Mouse (Mus musculus) gastrocnemius, postnatal 14 days (tissue): ENCODE measurements around the gene Swt1. TPM values are rescaled to one million over a fixed set of nuclear protein-coding genes. Genes with fewer than 3 reads are reported as not detected.
"Not testable (repeated sequence)": the region's sequence is repeated elsewhere in the genome, so short reads cannot be mapped to it uniquely, and the experiment has no call there.

ENCODE experiments used
- DNase-seq: peaks from one replicate; pipeline ENCODE4 v3.0.0; 2021; ENCODE audit warnings: mixed read lengths
- intact Hi-C: fragments of 180-260 bp; cut with DNase I; formaldehyde crosslinking; loops from one replicate; pipeline ENCODE4 v1.15.1; 2025; ENCODE audit warnings: low total_unique reads
- total RNA-seq, 2 experiments: library from RNA; stranded (reverse); gene quantifications; 2 replicates each; pipeline ENCODE4 v1.2.3; 2021

The Swt1 gene
- total RNA-seq, 2 experiments from 2014 or later, result 4.6 to 8.1 TPM

DNA sequence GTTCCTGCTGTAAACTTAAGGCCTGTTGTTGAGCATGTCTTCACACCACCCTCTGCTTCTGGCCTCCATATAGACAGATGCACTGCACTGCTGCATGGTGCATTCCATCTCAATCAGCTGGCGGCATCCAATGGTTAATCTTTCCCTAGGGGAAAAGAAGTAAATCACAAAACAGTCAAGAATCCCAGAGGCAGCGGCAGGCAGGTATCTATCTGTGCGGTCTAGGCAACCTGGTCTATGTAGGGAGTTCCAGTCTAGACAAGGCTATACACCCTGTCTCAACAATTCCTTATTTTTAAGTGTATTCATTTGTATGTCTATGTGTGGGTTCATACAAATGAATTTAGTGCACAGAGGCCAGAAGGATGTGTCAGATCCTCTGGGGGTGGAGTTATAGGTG is 59.8 kb downstream of the Swt1 start:
- intact Hi-C loops, result loop anchor here (10.0 kb wide), 1 partner anchor 294 kb away; no protein-coding TSS in a partner anchor

DNA sequence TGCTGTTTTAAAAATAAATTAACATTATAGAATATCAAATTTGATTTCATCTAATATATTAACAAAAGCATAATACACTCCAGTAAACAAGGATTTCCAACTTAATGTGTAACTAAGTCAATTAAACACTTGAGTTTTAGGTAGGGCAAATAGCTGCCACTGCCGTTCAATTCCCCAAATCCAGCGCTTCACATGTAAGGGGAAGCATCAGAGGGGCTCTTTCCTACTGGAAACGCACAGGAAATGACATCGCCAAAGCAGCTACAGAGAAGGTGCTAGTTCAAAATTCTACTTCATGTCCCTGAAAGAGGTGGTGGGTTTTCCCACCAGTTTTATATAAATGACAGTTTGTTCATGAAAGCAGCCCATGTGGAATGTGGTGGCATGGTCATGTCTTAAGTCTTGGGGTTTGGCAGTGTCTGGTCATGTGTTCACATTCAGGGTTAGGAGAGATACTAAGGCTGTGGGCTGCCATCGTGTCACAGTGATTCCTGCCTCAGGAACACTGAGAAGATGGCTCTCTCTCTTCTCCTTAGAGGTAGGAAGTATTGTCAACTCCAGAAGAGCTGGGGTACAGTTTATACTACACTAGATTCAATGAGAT is 60.4 kb downstream of the Swt1 start:
- intact Hi-C loops, result loop anchor here (10.0 kb wide), 1 partner anchor 293 kb away; no protein-coding TSS in a partner anchor
- DNase-seq, result no peak

More for the DNA sequence above, 59.8 kb downstream of the Swt1 start:
- no peak for DNase-seq

- DNase-seq, result no peak
- intact Hi-C loops, result loop anchor here (10.0 kb wide), 1 partner anchor 292 kb away; no protein-coding TSS in a partner anchor
These were observed 61.2 kb downstream of the Swt1 start for GRCm38 (mm10) chr1:151366944-151367605.

GRCm38 (mm10) chr1:151359374-151359773 is 68.9 kb downstream of the Swt1 start:
- intact Hi-C loops, result no loop called here
- no peak for DNase-seq

DNA sequence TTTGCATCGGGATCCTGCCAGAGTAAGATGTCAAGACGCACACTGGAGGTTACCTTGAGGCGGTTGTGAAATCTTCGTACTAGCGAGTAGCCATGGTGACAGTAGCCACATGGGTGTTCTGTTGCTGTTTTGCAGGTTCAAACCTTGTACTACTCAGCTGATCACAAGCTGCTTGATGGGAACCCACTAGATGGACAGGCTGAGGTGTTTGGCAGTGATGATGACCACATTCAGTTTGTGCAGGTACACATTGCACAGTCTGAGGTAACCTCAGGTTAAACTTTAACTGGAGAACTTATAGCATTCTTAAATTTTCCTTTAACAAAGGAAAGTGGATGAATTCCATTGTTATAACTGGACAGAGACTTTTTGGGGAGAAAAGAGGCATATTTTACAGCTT is 72.3 kb downstream of the Swt1 start:
- DNase-seq, result no peak
- intact Hi-C loops, result no loop called here

DNA sequence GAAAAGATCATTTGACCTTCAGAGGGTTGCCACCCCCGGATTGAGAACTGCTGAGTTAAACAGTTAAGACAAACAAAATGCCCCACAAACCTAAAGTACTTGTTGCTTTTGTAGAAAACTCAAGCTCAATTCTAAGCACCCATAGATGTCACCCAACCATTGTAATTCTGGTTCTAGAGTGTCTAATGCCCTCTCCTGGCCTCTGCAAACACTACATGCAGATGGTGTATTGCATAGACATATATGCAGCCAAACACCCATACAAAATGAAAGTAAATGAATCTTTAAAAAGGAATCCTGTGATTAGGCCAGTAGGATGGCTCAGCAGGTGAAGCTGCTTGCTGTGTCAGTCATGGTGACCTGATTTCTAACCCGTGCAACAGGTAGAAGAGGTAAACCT is 75.3 kb downstream of the Swt1 start:
- DNase-seq, result no peak
- intact Hi-C loops, result no loop called here

- intact Hi-C loops, DNase-seq: not testable (repeated sequence)
These were observed 80.0 kb downstream of the Swt1 start for GRCm38 (mm10) chr1:151348293-151348692.

DNA sequence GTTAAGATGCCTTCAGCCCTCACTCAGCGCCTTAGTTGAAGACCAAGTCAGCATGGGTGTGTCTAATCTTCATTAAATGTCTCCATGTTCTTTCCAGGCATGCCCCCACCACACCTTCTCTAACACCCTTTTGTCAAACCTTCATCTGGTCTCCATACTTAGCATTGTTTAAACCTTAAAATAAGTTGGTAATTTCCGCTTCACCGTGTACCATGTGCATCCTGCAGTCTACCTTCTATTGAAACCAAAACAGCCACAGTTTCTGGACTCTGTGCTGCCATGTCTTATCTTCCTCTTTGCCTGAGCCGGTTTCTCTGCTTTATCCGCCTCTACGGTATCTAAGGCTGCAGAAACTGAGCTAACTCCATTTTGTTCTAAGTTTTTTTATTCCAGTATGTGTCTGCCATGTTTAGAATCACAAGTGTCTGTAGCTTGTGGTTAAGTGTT is 81.6 kb downstream of the Swt1 start:
- intact Hi-C loops, result no loop called here
- no peak for DNase-seq

DNA sequence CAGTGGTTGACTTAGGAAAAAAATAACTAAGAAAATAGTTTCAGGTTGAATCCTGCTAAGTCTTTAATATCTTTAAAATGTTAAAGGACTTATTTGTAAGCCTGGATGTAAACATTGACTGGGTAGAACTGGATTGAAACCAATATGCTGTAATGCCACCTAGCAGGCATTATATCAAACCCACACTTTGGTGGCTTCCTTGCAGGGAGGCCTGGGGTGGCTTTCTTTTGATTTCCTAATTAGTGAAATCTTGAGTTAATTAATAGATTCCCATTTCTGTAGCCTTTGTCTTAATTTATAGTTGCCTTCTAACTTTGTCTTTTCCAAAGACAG is 82.4 kb downstream of the Swt1 start:
- intact Hi-C loops, result no loop called here

DNA sequence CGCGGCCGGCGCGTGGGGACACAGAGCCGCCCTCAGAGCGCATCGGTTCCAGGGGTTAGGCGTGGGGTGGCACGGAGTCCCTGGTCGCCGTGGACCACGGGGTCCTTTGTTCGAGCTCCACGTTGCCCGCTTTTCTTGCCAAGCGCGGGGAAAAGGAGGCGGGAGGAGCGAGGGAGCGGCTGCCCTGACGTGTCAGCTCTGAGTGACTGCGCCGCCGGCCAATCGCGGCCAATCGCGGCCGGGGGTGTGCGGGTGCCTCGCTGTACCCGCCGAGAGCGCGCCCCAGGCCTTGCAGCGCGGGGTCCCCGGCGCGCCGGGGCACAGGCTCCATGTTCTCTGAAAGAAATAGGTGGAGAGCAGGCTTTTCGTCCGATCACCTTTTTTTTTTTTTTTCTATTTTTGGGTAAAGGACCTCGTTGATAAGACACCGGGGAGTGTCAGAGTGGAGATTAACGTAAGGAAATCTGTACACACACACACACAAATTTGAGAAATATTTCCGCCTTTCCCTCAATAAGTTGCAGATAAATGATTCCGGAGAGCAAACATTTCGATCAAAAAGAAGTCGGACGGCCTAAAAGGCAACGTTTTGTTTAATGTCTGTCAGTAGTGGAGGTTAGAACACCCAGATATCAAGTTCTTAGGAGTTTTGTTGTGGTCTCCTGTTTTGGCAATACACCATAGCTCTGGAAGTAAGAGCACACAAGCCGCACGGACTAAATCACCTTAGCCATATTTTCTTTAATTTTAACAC is 83.0 kb downstream of the Swt1 start:
- intact Hi-C loops, result no loop called here
- peak; percentile 96 for DNase-seq

More for the DNA sequence above, 82.4 kb downstream of the Swt1 start:
- no peak for DNase-seq

- peak; percentile 99 for DNase-seq
- intact Hi-C loops, result no loop called here
These were observed 83.8 kb downstream of the Swt1 start, which contains the start of gene Ivns1abp for GRCm38 (mm10) chr1:151344283-151345108. Gene Ivns1abp (plus strand): TSS chr1:151344477.

GRCm38 (mm10) chr1:151343571-151344282 is 84.5 kb downstream of the Swt1 start:
- intact Hi-C loops, result no loop called here
- DNase-seq, result no peak

DNA sequence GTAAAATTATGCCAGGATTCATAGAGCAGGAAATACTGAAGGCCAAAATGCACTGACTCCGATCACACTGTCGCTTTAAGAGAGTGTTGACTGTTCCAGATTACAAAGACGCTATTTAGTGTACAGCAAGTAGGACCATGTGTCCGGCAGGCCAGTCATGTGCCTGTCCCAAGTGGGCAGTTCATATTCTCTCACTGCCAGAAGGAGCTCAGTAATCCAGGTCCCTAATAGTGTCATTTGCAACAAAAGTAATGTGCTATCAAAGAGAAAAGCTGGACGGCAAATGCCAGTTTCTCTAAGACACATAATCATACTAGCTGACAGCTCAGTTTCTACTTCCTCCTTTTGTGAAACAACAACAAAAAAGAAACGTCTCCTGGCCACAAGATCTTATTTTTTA is 85.3 kb downstream of the Swt1 start:
- no peak for DNase-seq
- intact Hi-C loops, result no loop called here

GRCm38 (mm10) chr1:151342311-151342710 is 85.9 kb downstream of the Swt1 start:
- intact Hi-C loops, result no loop called here
- DNase-seq, result no peak

DNA sequence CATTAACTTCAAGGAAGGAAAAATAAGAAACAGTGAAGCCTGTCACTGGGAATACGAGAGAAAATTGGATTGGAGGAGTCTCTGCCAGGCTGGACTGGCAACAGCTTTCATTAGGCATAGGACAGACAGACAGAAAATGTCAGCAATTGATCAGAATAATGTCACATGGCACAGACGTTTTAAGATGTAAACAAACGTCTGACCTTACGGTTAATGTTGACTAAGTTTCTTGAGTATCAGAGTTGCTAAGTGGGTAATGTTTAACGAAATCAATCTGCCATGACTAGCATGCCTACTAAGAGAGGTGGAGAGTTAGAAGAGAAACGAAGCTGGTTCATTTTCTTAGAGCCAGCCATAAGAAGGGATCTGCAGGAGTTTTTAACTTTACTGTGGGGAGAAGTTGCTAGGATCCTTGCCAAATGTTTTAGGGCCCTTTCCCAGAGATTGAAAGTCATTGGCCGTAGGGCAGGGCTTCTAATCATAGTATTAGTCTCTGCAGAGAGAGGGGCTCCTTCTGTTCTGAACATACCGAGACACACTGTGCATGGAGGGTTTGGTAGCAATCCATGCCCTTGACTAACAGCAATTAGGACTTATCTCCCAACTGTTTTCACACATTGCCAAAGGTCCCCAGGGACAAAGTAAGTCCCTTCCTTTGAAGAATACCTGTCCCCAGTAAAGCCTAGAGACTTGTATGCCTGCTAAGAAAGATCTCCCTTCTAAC is 86.8 kb downstream of the Swt1 start:
- intact Hi-C loops, result no loop called here
- DNase-seq, result no peak

DNA sequence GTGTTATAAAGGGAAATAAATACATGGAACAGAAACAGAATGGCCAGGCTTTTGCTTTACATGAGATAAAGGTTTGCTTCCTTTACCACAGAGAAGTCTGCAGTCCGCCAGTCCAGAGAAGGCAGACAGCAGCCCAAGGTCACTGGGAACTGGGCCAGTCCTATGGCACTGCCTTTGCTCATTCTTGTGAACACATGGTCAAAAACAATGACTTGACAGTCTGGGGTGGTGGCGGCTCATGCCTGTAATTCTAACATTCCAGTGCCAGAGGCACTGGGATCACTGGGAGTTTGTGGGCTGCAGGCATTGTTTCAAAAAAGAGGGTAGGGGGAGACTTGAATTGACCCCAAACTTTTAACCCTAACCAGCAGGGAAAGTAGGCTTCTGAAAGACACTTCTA is 89.3 kb downstream of the Swt1 start:
- intact Hi-C loops, result no loop called here
- no peak for DNase-seq

DNA sequence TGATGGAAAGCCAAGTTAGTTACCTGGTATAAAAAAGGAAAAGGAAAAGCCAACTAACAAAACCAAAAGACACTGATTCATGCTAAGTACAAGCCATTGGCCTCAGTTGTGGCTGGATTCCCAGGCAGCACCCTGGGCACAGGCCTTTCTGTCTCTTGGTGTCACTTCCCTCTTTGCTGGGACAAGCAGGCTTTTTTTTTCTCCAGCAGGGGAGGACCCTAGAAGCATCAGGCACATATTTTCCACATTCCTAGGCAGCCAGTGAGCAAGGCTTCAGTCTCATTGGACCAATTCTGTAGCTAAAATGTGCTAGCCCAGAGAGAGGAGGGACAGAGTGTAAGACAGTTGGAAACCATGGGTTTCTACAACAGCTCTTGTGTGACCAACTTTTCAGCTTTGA is 90.0 kb downstream of the Swt1 start:
- no peak for DNase-seq
- intact Hi-C loops, result no loop called here

- intact Hi-C loops, result no loop called here
- no peak for DNase-seq
These were observed 95.4 kb downstream of the Swt1 start for GRCm38 (mm10) chr1:151332819-151333218.
